Mouse (Mus musculus) layer of hippocampus, postnatal 14 days (tissue): ENCODE results near the gene Cmtm5. TPM values are rescaled to one million over a fixed set of nuclear protein-coding genes. Genes with fewer than 3 reads are reported as not detected.

Source experiments
- DNase-seq, 2 experiments: peaks; one replicate each; pipeline ENCODE4 v3.0.0; 2021 to 2022; ENCODE audit warnings: low spot score in 2 of 2, mixed read lengths in 1 of 2
- long read RNA-seq, 2 experiments: library from polyadenylated mRNA; stranded (forward); transcript quantifications; one replicate each; pipeline ENCODE4 v2.0.0; 2021
- total RNA-seq, 2 experiments: library from RNA; stranded (reverse); gene quantifications; 2 replicates each; pipeline ENCODE4 v1.2.3; 2021

The Cmtm5 gene
- total RNA-seq = 10 to 100 TPM; 57.9 to 58.0 TPM
- long read RNA-seq, experiment 1, transcript Cmtm5-201 (5 exons, 1,095 nt) = major isoform, 19 of 21 reads
- long read RNA-seq, experiment 1, partial matches to known transcripts = 0 of 21 reads
- long read RNA-seq, experiment 1, other reads (novel, unspliced or antisense) = 2 of 21 reads
- long read RNA-seq, experiment 2, transcript Cmtm5-201 (5 exons, 1,095 nt) = major isoform, 43 of 47 reads
- long read RNA-seq, experiment 2, partial matches to known transcripts = 0 of 47 reads
- long read RNA-seq, experiment 2, other reads (novel, unspliced or antisense) = 3 of 47 reads

- peak; percentile 59 to 82 for DNase-seq
Observed at GRCm38 (mm10) chr14:54935904-54936830, at the start of gene Cmtm5. Gene Cmtm5 (plus strand): TSS chr14:54936261.

DNA sequence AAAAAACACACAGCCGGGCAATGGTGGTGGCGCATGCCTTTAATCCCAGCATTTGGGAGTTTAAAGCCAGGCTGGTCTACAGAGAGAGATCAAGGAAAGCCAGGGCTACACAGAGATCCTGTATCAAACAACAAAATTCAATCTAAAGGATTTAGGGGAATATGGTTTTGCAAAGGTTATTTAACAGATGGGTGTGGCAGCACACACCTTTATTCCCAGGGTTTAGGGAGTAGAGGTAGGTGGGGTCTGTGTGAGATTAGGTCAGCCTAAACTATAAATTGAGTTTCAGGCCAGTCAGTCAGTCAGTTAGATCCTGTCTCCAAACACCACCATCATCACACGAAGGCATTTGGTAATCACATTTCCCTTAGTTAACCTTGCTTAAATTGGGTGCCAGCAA is 43.9 kb upstream of the Cmtm5 start, which contains the start of gene Pabpn1:
Gene Pabpn1, plus strand, starts transcription at position 301 of the 400 bp plus-strand sequence.
- DNase-seq = no peak

GRCm38 (mm10) chr14:54893651-54894181 is 42.3 kb upstream of the Cmtm5 start:
- DNase-seq = peak; percentile 98 to 100

GRCm38 (mm10) chr14:54894296-54895151 is 41.5 kb upstream of the Cmtm5 start:
- peak; percentile 41 to 63 for DNase-seq

GRCm38 (mm10) chr14:54897445-54897844 is 38.6 kb upstream of the Cmtm5 start:
- DNase-seq = no peak

DNA sequence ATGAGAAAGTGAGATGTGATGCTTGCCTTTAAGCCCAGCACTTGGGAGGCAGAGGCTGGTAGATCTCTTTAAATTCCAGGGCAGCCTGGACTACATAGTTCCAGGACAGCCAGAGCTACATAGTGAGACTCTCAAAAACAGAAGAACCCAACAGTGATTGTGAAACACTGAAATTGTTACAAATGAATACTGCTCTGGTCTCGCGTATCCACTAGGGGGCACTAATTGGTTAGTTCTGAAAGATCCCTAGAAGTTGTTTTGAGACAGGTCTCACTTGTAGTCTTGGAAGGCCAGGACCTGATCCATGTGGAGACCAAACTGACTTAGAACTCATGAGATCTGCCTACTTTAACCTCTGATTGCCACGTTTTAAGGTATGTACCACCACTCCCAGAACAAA is 35.7 kb upstream of the Cmtm5 start:
- peak; percentile 75 to 91 for DNase-seq

DNA sequence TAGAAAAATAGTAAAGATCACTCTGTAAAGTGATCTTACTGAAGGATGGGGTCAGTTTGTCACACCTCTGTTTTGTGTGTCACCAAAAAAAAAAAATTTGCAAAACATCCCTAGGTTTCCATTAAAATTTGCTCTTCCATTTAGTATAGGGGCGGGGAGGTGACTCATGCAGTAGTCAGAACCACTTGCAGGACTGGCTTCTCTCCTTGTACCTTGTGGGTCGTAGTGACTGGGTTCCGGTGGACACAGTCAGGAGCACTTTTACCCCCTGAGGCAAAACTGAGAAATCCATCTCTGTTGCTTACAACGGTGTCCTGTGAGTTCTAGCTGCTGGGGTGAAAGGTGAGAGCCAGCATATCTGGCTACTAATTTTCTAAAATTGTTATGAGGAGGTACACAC is 32.4 kb upstream of the Cmtm5 start:
- no peak for DNase-seq

DNA sequence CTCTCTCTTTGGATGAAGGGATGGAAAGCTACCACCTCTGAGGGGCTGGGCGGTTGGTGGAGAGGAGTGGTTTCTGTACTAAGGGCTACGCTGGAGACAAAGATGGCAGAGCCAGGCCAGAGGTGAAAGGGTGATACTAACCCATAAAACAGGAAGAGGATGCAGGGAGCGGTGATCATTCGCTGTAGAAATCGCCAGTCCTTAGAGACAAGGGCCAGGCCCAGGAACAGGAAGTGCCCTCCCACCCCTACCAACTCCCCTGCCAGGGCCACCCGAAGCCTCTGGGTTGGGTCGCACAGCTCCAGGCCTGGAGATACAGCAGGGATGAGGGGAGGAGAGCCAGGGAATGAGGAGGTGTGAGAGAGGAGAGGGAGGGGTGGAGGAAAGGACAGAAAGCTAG is 27.4 kb upstream of the Cmtm5 start:
- DNase-seq = no peak

GRCm38 (mm10) chr14:54912109-54912850 is 23.8 kb upstream of the Cmtm5 start:
- peak in 1 of 2 experiments; percentile 41 for DNase-seq

GRCm38 (mm10) chr14:54912886-54913285 is 23.2 kb upstream of the Cmtm5 start, which contains the start of gene Slc22a17:
Gene Slc22a17 (minus strand): TSS chr14:54913132.
- peak; percentile 83 to 89 for DNase-seq

DNA sequence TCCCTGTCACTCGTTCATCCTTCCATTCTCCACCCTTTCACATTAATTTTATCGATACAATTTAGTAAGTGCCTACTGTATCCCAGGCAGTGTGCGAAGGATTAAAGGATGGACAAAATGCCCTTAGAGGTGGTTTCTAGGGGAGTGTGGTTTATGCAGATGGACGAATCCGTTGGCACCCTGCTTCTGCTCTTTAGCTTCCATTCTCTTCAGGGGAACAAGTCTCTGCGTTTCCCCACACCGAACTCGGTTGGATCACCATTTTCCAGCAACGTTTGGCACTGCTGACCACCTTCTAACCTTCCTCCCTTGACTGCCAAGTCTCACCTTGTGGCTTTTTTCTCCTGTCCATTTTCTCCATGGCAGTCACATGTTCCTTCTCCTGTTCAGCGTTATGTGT is 22.7 kb upstream of the Cmtm5 start:
- no peak for DNase-seq

GRCm38 (mm10) chr14:54920076-54920685 is 15.9 kb upstream of the Cmtm5 start:
- no peak for DNase-seq

DNA sequence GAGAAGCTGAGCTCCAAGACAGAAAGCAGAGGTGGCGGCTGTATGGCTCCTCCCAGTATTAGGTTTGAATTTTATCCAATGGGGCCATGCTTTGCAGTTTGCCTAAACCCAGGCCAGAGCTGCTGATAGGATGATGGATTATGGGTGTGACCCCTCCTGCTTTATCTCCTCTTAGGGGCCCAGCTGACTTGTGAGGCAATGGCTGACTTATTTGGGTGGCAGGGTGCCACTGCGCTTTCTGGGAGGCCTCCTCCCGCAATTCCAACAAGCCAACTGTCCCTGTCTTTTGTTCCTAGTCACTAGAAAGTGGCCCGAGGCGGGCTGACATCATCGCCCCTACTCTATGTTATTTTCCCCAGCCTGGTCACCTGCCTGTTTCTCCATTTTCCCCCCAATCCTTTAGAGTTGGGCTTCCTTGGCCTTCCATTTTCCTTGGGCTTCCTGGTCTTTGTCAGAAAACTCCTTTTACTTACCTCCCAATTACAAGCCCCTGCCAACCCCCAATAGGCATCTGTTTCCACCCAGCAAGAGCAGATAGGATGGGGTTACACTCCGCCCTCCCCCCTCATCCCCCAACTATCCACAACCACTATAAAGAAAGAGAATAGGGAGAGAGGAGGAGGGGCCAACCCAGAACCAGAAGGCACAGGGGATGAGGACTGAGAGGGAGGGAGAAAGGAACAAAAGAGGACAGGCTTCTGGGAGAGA is 11.3 kb upstream of the Cmtm5 start:
- no peak for DNase-seq

- DNase-seq = peak; percentile 55 to 62
Observed at GRCm38 (mm10) chr14:54925349-54926342, 10.4 kb upstream of the Cmtm5 start, which contains the start of gene Efs. Gene Efs (minus strand): TSS chr14:54926126.

DNA sequence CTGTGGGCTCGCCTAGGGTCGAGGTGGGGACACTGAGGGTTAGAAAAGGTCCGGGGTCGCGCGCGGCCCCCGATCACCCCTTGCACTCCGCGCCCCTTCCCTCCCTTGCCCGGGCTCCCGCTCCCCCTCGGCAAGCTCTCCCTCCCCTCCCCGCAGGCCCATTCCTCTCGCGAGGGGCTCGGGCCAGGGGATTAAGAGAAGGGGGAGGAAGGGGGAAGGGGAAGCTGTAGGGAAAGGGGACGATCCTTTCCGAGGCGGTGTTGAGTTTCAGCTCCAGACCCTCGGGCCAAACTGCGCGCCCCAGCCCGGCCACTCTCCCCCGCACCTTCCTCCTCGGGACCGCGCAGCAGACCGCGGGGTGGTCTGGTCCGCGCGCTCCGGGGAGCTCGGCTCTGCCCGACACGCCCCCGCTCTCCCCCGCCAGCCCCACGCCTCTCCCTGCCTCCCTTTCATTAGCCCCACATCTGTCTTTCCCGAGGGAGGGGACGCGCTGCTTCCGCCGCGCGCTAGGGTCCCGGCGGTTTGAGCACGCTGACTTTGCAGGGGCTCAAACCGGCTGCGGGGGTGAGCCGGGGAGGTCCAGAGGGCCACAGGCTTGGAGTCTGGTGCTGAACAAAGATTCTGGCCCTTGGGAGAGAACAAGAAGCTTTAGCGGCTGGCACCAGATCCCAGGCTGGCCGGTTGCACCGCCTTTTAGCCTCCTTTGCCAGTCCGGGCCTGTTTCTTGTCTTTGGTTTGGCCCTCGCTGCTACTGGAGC is 9.5 kb upstream of the Cmtm5 start:
- DNase-seq = peak; percentile 52 to 57

DNA sequence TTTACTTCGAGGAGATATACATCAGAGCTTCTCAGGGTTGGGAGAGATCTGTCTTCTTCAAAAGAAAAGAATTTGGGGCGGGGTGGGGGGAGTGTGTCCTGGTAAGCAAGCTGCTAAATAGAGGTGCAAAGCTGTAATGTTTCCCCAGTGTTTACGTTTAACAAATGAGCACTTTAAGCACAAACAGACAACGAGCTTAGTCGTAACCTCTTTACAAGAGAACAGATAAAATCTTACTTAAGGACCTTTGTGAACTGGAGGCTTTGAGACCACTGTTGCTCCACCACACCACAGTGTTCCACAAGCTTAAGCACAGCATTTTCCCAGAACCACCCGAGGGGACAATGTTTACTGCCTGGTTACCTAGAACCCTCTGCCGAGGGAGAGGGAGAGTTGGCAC is 8.8 kb upstream of the Cmtm5 start:
- no peak for DNase-seq

DNA sequence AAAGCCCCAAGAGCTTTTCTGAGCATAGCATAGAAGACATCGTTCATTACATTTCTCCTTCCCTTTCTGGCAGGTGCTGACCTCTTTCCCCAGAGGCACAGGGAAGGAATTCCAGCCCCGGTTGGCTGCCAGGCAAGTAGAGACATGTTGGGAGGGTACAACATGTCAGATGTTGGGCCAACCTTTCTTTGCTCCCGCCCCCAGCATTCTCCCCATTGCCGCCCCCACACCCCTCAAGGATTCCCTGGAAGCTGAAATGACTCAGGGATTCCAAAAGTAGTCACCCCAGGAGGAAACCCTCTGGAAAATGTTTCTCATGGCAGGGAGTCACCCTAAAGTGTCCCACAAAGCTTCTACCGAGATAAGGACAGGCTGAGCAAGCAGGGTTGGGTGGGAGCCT is 6.3 kb upstream of the Cmtm5 start:
- DNase-seq = no peak
